Mouse (Mus musculus) midbrain, embryonic 14.5 days (tissue): ENCODE measurements around the gene Sycp3. TPM values are rescaled to one million over a fixed set of nuclear protein-coding genes. Genes with fewer than 3 reads are reported as not detected.
A peak's percentile ranks its signal among the peaks of the same experiment; 100 is the strongest.
"Not testable (repeated sequence)": the region's sequence is repeated elsewhere in the genome, so short reads cannot be mapped to it uniquely, and the experiment has no call there.

Experiments
- ATAC-seq: fragments of 200-750 bp; cut with Nextera tagmentation; 2 replicates; pipeline ENCODE4 v1.8.0; 2017; ENCODE audit warnings: moderate number of reproducible peaks, moderate library complexity; ENCODE audit not compliant: low FRiP score, low TSS enrichment
- DNase-seq: peaks from one replicate; pipeline ENCODE4 v3.0.0-alpha.2; 2015
- H3K27ac ChIP-seq: fragments of 300-500 bp; sonication (generic); replicated peaks from 2 replicates; pipeline ENCODE4 v1.5.1; 2014; ENCODE audit warnings: mild to moderate bottlenecking, low read depth, low read length, moderate library complexity
- H3K27me3 ChIP-seq: fragments of 300-500 bp; sonication (generic); 2 replicates; pipeline ENCODE4 v1.6.1; 2014; ENCODE audit warnings: low read length, control low read depth, mixed read lengths; ENCODE audit not compliant: control insufficient read depth, insufficient read depth
- H3K36me3 ChIP-seq: fragments of 300-500 bp; sonication (generic); 2 replicates; pipeline ENCODE4 v1.6.1; 2014; ENCODE audit warnings: low read length, control low read depth; ENCODE audit not compliant: control insufficient read depth, insufficient read depth
- H3K4me1 ChIP-seq: fragments of 300-500 bp; sonication (generic); 2 replicates; pipeline ENCODE4 v1.6.1; 2014; ENCODE audit warnings: mild to moderate bottlenecking, antibody characterized with exemption, low read length, control low read depth; ENCODE audit not compliant: control insufficient read depth, insufficient read depth
- H3K4me2 ChIP-seq: fragments of 300-500 bp; sonication (generic); 2 replicates; pipeline ENCODE4 v1.6.1; 2014; ENCODE audit warnings: mild to moderate bottlenecking, low read length, moderate library complexity
- H3K4me3 ChIP-seq: fragments of 300-500 bp; sonication (generic); replicated peaks from 2 replicates; pipeline ENCODE4 v1.5.1; 2014; ENCODE audit warnings: low read depth, low read length
- H3K9ac ChIP-seq: fragments of 300-500 bp; sonication (generic); replicated peaks from 2 replicates; pipeline ENCODE4 v1.6.1; 2014; ENCODE audit warnings: mild to moderate bottlenecking, low read length, moderate library complexity
- H3K9me3 ChIP-seq: fragments of 300-500 bp; sonication (generic); 2 replicates; pipeline ENCODE4 v1.6.1; 2016; ENCODE audit warnings: low read length, control low read depth, mixed read lengths; ENCODE audit not compliant: control insufficient read depth
- WGBS: fragments of 180-500 bp; shearing (Covaris S2); extraction: QIAGEN DNeasy Blood & Tissue Kit; methylation state at CpG from one replicate; pipeline ENCODE4 v1.1.7; 2014; 5-methylcytosine and 5-hydroxymethylcytosine counted together
- polyA plus RNA-seq: library from polyadenylated mRNA; unstranded; fragments of >200 nt; fragmentation: Nextera tagmentation; extraction: Ambion mirVana; gene quantifications from 2 replicates; pipeline ENCODE4 v1.2.1, GENCODE M21; 2014

Gene Sycp3
- polyA plus RNA-seq, 1 experiment from 2014 or later: 0.67 TPM

DNA sequence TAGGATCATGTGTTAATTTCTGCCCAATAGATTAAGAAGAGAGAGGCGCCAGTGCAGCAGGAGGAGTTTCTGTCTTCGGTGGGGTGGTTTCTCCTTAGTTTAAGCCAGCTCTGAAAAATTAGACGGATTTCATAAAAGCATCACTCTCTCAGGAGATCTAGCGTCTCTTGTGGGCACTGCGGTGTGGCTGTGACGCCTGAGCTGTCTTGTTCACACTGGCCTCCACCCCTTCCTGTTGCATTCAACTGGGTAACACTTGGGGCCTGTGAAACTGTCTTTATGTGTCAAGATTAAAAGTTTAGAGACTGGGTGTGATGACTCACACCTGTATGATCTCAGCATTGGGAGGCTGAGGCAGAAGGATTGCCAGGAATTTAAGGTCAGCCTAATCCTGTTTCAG lies 31.4 kb upstream of the Sycp3 start:
- WGBS: 96% methylated on average over 6 of the region's 6 CpGs
- no peak for ATAC-seq

DNA sequence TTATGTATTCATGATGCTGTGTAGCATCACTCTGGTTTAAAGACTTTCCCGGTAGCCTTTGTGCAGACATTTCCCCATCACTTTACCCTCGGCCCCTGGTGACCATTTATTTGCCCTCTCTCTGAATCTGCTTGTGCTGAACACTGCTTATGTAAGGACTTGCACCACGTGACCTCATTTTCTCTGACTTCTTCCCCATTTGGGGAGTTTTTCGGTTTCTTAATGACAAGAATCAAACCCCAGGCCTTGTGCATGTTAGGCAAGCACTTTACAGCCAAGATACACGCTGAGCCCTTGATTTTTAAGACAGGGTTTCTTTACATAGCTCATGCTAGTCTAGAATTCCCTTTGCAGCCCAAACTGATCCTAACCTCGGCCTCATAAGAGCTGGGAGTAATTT lies 18.1 kb upstream of the Sycp3 start:
- H3K4me3 ChIP-seq: no peak overlapping the region
- DNase-seq (no peak), ATAC-seq (no peak)
- H3K27ac ChIP-seq: no peak overlapping the region
- H3K9me3 ChIP-seq: no peaks in the 10 kb centered on the region
- H3K9ac ChIP-seq: no peak overlapping the region
- 87% methylated on average over 6 of the region's 6 CpGs for WGBS
- H3K4me2 ChIP-seq: no peak overlapping the region
- H3K4me1 ChIP-seq: no peaks in the 10 kb centered on the region
- H3K36me3 ChIP-seq: peaks cover 41% of the 10 kb centered on the region
- H3K27me3 ChIP-seq: no peaks in the 10 kb centered on the region

More for the DNA sequence above, 31.4 kb upstream of the Sycp3 start:
- no peaks in the 10 kb centered on the region for H3K27me3 ChIP-seq
- no peak overlapping the region for H3K9ac ChIP-seq
- no peaks in the 10 kb centered on the region for H3K4me1 ChIP-seq
- no peaks in the 10 kb centered on the region for H3K9me3 ChIP-seq
- H3K36me3 ChIP-seq: peaks cover 53% of the 10 kb centered on the region
- no peak overlapping the region for H3K27ac ChIP-seq
- no peak for DNase-seq
- H3K4me3 ChIP-seq: no peak overlapping the region
- no peak overlapping the region for H3K4me2 ChIP-seq

DNA sequence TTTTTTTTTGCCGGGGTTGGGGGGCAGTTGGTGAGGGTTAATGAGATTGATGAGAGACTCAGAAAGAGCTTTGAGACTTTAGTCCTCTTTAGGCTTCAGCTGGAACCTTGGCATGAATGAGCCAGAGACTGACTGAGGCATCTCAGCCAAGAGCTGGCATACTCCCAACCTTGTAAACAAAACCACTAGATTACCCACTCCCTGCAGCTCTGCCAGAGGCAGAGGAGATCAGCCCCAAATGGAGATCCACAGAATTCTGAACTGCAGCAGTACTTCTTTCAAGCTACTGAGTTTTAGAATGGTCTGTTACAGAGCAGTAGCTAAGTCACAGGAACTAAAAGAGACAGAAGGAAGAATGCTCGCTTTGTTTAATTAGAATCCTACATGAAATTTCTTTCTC lies 8.1 kb upstream of the Sycp3 start:
- Histone ChIP-seq H3K27me3 (no peaks in the 10 kb centered on the region), H3K4me2 (no peak overlapping the region), H3K36me3 (peaks cover 4% of the 10 kb centered on the region), H3K9me3 (no peaks in the 10 kb centered on the region), H3K27ac (no peak overlapping the region), H3K9ac (no peak overlapping the region), H3K4me1 (no peaks in the 10 kb centered on the region), H3K4me3 (no peak overlapping the region)
- 82% methylated on average over 2 of the region's 2 CpGs for WGBS
- ATAC-seq (no peak), DNase-seq (peak; percentile 68)

DNA sequence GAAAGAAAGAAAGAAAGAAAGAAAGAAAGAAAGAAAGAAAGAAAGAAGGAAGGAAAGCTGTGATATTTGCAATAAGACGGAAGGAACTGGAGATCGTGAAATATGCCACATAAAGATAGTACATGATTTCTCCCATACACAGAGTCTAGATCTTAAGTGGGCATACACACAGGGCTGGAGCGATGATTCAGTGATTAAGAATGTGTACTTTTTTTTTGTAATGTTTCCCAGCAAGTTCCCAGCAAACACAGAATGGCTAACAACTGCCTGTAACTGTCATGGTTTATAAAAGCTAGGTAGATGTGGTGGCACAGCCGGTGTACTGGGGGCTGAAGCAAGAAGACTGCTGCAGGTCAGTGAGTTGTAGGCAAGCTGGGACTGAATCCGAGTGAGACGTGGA lies 7.4 kb upstream of the Sycp3 start:
- H3K36me3 ChIP-seq: peaks cover under 1% of the 10 kb centered on the region; the same call in 1 of the 2 replicates
- H3K4me2 ChIP-seq: no peak overlapping the region
- no peaks in the 10 kb centered on the region for H3K27me3 ChIP-seq
- ATAC-seq (no peak), DNase-seq (no peak)
- no peaks in the 10 kb centered on the region for H3K4me1 ChIP-seq
- no peak overlapping the region for H3K4me3 ChIP-seq
- no peak overlapping the region for H3K9ac ChIP-seq
- 79% methylated on average over 6 of the region's 6 CpGs for WGBS
- H3K9me3 ChIP-seq: no peaks in the 10 kb centered on the region
- no peak overlapping the region for H3K27ac ChIP-seq

DNA sequence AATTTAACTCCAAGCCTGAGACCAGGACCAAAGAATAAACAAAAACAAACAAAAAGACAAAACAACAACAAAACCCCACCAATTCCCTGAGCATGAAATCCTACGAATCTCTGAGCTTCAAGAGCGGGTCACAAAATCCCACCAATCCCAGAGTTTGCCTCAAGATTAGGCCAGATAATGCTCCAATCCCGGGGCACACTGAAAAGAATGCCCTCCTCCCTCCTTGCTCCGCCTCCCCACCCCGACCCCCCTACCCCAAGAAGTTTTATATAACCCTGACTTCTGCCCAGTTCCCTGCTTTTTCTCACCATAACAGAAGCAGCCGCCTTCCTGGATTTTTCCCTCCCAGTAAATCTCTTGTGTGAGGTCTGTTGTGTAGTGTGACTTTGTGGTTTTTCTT lies 1.6 kb upstream of the Sycp3 start:
- 51% methylated on average over 6 of the region's 6 CpGs for WGBS
- Histone ChIP-seq H3K4me2 (no peak overlapping the region), H3K4me3 (no peak overlapping the region), H3K27ac (no peak overlapping the region), H3K9ac (no peak overlapping the region), H3K36me3 (no peaks in the 10 kb centered on the region), H3K27me3 (no peaks in the 10 kb centered on the region), H3K4me1 (no peaks in the 10 kb centered on the region), H3K9me3 (no peaks in the 10 kb centered on the region)
- DNase-seq (no peak), ATAC-seq (no peak)

DNA sequence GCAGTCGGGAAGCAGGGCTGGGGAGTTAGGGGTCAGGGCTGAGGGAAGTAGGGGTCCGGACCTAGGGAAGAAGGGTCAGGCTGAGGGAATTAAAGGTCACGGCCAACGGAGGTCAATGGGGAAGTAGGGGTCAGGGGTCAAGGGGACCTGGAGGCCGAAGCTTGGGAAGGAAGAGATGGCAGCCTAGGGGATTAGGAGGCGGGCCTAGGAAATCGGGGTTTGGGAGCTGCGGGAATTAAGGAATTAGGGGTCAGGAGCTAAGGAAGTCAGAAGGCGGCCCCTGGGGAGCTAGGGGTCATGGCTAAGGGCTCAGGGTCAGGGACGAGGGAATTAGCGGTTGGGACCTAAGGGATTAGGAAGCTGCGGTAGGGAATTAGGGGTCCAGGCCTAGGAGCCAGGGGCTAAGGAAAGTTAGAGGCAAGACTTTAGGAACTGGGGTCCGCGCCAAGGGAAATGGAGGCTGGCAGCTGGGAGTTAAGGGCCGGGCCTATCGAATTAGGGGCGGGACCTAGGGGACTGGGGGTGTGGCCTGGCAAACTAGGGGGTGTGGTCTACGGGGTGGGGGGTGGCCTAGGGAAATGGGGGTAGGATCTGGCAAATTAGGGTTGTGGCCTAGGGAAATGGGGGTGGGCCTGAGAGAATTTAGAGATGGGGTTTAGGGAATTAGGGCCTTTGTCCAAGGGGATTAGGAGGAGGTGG lies 902 bp downstream of the Sycp3 start:
- 65% methylated on average over 18 of the region's 18 CpGs for WGBS
- H3K36me3 ChIP-seq: no peaks in the 10 kb centered on the region
- no peak; the same call in 1 of the 2 replicates for ATAC-seq
- no peak for DNase-seq
- no peaks in the 10 kb centered on the region for H3K4me1 ChIP-seq
- no peaks in the 10 kb centered on the region for H3K9me3 ChIP-seq
- no peaks in the 10 kb centered on the region for H3K27me3 ChIP-seq
- no peak overlapping the region for H3K4me3 ChIP-seq
- H3K4me2 ChIP-seq: no peak overlapping the region
- no peak overlapping the region for H3K9ac ChIP-seq
- H3K27ac ChIP-seq: no peak overlapping the region

DNA sequence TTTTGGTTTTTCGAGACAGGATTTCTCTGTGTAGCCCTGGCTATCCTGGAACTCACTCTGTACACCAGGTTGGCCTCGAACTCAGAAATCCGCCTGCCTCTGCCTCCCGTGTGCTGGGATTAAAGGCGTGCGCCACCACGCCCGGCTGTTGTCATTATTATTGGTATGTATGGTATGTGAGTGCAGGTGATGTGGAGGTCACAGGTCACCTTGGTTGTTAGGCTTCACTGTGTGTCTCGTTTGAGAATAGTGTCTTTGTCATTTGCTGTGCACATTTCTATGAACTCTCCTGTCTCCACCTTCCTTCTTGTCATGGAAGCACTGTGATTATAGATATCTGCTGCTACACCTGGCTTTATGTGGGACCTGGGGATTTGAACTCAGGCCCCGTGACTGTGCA lies 23.5 kb downstream of the Sycp3 start:
- H3K4me3 ChIP-seq, H3K36me3 ChIP-seq, DNase-seq, H3K9ac ChIP-seq, H3K27me3 ChIP-seq, H3K4me2 ChIP-seq, H3K27ac ChIP-seq, H3K9me3 ChIP-seq, H3K4me1 ChIP-seq, ATAC-seq: not testable (repeated sequence)
- 94% methylated on average over 10 of the region's 10 CpGs for WGBS

DNA sequence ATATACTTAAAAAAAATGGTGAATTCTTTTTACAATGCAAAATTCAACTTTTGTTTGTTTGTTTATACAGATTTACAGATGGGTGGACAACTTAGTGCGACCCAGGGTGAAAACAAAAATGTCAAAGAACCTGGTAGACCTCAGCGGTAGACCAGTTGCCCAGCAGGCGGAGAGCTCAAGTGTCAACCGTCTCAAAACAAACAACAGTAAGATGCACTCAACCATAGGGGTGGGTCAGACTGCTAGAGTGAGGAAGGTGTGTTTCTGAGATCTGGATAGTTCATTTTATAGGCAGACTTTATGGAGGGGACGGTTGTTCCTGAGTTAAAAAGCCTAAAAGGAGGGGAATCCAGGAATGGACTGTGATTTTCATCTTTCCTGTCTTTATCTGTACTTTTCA lies 29.3 kb downstream of the Sycp3 start:
- Histone ChIP-seq H3K4me3 (no peak overlapping the region), H3K9me3 (no peaks in the 10 kb centered on the region), H3K36me3 (no peaks in the 10 kb centered on the region; the same call in 1 of the 2 replicates), H3K9ac (no peak overlapping the region), H3K4me2 (no peak overlapping the region), H3K4me1 (no peaks in the 10 kb centered on the region; the same call in 1 of the 2 replicates), H3K27ac (no peak overlapping the region), H3K27me3 (no peaks in the 10 kb centered on the region)
- WGBS: 94% methylated on average over 5 of the region's 5 CpGs
- no peak for ATAC-seq
- no peak for DNase-seq

DNA sequence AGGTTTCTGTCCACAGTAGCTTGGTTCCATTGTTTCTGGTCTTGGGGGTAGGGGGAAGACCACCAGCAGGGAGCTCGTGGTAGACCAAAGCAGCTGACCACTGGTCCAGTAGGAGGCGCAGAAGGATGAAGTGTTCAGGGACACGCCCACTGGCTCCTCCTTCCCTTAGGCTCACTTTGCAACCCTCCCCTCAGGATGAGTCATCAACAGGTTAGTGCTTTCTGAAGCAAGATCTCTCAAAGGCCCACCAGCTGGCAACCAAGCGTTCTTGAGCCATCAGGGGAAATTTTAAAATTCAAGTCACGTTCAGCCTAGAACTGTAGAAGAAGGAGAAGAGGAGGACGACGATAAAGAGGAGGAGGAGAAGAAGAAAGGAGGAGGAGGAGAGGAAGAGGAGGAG lies 32.3 kb downstream of the Sycp3 start:
- no peaks in the 10 kb centered on the region for H3K9me3 ChIP-seq
- no peak for ATAC-seq
- H3K9ac ChIP-seq: no peak overlapping the region
- H3K4me3 ChIP-seq: no peak overlapping the region
- DNase-seq: no peak
- no peaks in the 10 kb centered on the region for H3K27me3 ChIP-seq
- no peak overlapping the region for H3K4me2 ChIP-seq
- H3K4me1 ChIP-seq: no peaks in the 10 kb centered on the region; the same call in 1 of the 2 replicates
- H3K27ac ChIP-seq: no peak overlapping the region
- 60% methylated on average over 7 of the region's 7 CpGs for WGBS
- H3K36me3 ChIP-seq: no peaks in the 10 kb centered on the region
